Mouse (Mus musculus): Measurements from ENCODE around the gene Arhgef26.

Gene Arhgef26

GRCm38 (mm10) chr3:62449871-62450496 is 111.8 kb downstream of the Arhgef26 start:
- DNase-seq (ENCODE audit: low spot score), result no peak

GRCm38 (mm10) chr3:62452961-62453360 is 114.8 kb downstream of the Arhgef26 start:
- DNase-seq (ENCODE audit: low spot score), result no peak

GRCm38 (mm10) chr3:62454096-62454495 is 116.0 kb downstream of the Arhgef26 start:
- no peak for DNase-seq (ENCODE audit: low spot score)

- no peak for DNase-seq (ENCODE audit: low spot score)
Observed at GRCm38 (mm10) chr3:62455854-62456253, 117.7 kb downstream of the Arhgef26 start.

- peak; percentile 12 for DNase-seq (ENCODE audit: low spot score)
Observed at GRCm38 (mm10) chr3:62458284-62459013, 120.3 kb downstream of the Arhgef26 start.

- no peak for DNase-seq (ENCODE audit: low spot score)
Observed at GRCm38 (mm10) chr3:62459483-62459882, 121.3 kb downstream of the Arhgef26 start.

- no peak for DNase-seq (ENCODE audit: low spot score)
Observed at GRCm38 (mm10) chr3:62464276-62464675, 126.1 kb downstream of the Arhgef26 start.

- DNase-seq (ENCODE audit: low spot score), result no peak
Observed at GRCm38 (mm10) chr3:62470179-62470578, 132.0 kb downstream of the Arhgef26 start.

- DNase-seq (ENCODE audit: low spot score), result no peak
Observed at GRCm38 (mm10) chr3:62484340-62484739, 146.2 kb downstream of the Arhgef26 start.

- no peak for DNase-seq (ENCODE audit: low spot score)
Observed at GRCm38 (mm10) chr3:62492568-62492967, 154.4 kb downstream of the Arhgef26 start.

GRCm38 (mm10) chr3:62499327-62499726 is 161.2 kb downstream of the Arhgef26 start:
- no peak for DNase-seq (ENCODE audit: low spot score)

- no peak for DNase-seq (ENCODE audit: low spot score)
Observed at GRCm38 (mm10) chr3:62505166-62505900, 167.2 kb downstream of the Arhgef26 start.

- peak; percentile 95 for DNase-seq (ENCODE audit: low spot score)
Observed at GRCm38 (mm10) chr3:62506488-62507205, 168.5 kb downstream of the Arhgef26 start, which contains the start of gene Dhx36. Dhx36 (minus strand) TSS chr3:62507004.

- DNase-seq (ENCODE audit: low spot score), result no peak
Observed at GRCm38 (mm10) chr3:62507206-62507647, 169.1 kb downstream of the Arhgef26 start.
